Mouse (Mus musculus) embryonic facial prominence, embryonic 15.5 days (tissue): Measurements from ENCODE around the gene B4galnt4. TPM values are rescaled to one million over a fixed set of nuclear protein-coding genes. Genes with fewer than 3 reads are reported as not detected.
A peak's percentile ranks its signal among the peaks of the same experiment; 100 is the strongest.
"Not testable (repeated sequence)": the region's sequence is repeated elsewhere in the genome, so short reads cannot be mapped to it uniquely, and the experiment has no call there.

Experiments
- ATAC-seq: fragments of 200-750 bp; cut with Nextera tagmentation; 2 replicates; pipeline ENCODE4 v1.8.0; 2017; ENCODE audit warnings: low read depth, moderate TSS enrichment; ENCODE audit not compliant: insufficient number of reproducible peaks, low FRiP score, low TSS enrichment
- H3K27ac ChIP-seq: fragments of 300-500 bp; sonication (generic); replicated peaks from 2 replicates; pipeline ENCODE4 v1.5.1; 2015; ENCODE audit warnings: mild to moderate bottlenecking, inconsistent platforms
- H3K27me3 ChIP-seq: fragments of 300-500 bp; sonication (generic); 2 replicates; pipeline ENCODE4 v1.6.1; 2015; ENCODE audit warnings: inconsistent platforms
- H3K36me3 ChIP-seq: fragments of 300-500 bp; sonication (generic); 2 replicates; pipeline ENCODE4 v1.6.1; 2015; ENCODE audit warnings: mild to moderate bottlenecking, inconsistent platforms
- H3K4me1 ChIP-seq: fragments of 300-500 bp; sonication (generic); 2 replicates; pipeline ENCODE4 v1.6.1; 2015; ENCODE audit warnings: inconsistent platforms
- H3K4me2 ChIP-seq: fragments of 300-500 bp; sonication (generic); replicated peaks from 2 replicates; pipeline ENCODE4 v1.6.1; 2015; ENCODE audit warnings: mild to moderate bottlenecking, inconsistent platforms
- H3K4me3 ChIP-seq: fragments of 300-500 bp; sonication (generic); replicated peaks from 2 replicates; pipeline ENCODE4 v1.5.1; 2015; ENCODE audit warnings: mild to moderate bottlenecking, inconsistent platforms
- H3K9ac ChIP-seq: fragments of 300-500 bp; sonication (generic); 2 replicates; pipeline ENCODE4 v1.6.1; 2015; ENCODE audit warnings: inconsistent platforms
- H3K9me3 ChIP-seq: fragments of 300-500 bp; sonication (generic); replicated peaks from 2 replicates; pipeline ENCODE4 v1.6.1; 2016; ENCODE audit warnings: inconsistent platforms
- WGBS: fragments of 180-500 bp; shearing (Covaris S2); methylation state at CpG from one replicate; pipeline ENCODE4 v1.1.7; 2015; 5-methylcytosine and 5-hydroxymethylcytosine counted together
- polyA plus RNA-seq: library from polyadenylated mRNA; unstranded; fragments of >200 nt; fragmentation: Nextera tagmentation; extraction: Ambion mirVana; gene quantifications from 2 replicates; pipeline ENCODE4 v1.2.1, GENCODE M21; 2015

B4galnt4 gene
- polyA plus RNA-seq, 1 experiment from 2014 or later = 15.1 TPM

- 91% methylated on average over 2 of the region's 2 CpGs for WGBS
- peaks cover 3% of the 10 kb centered on the region; the same call in 1 of the 2 replicates for H3K4me1 ChIP-seq
- H3K9me3 ChIP-seq = no peaks in the 10 kb centered on the region
- no peaks in the 10 kb centered on the region for H3K27me3 ChIP-seq
- ATAC-seq = no peak
- no peak within 1 kb of the TSS for H3K27ac ChIP-seq
- no peak within 1 kb of the TSS for H3K4me2 ChIP-seq
- H3K4me3 ChIP-seq = no peak within 1 kb of the TSS
- H3K9ac ChIP-seq = no peak within 1 kb of the TSS
- no peaks in the 10 kb centered on the region for H3K36me3 ChIP-seq
Observed at GRCm38 (mm10) chr7:141028831-141029230, 32.1 kb upstream of the B4galnt4 start, which contains the start of gene Gm17387. Gene Gm17387 (plus strand): TSS chr7:141029131.

GRCm38 (mm10) chr7:141030390-141030789 lies 30.5 kb upstream of the B4galnt4 start:
- no peak overlapping the region for H3K27ac ChIP-seq
- H3K4me3 ChIP-seq = no peak overlapping the region
- H3K4me2 ChIP-seq = no peak overlapping the region
- no peak for ATAC-seq
- no peaks in the 10 kb centered on the region for H3K27me3 ChIP-seq
- H3K36me3 ChIP-seq = no peaks in the 10 kb centered on the region
- no peak overlapping the region for H3K9ac ChIP-seq
- WGBS = 48% methylated on average over 3 of the region's 3 CpGs
- H3K9me3 ChIP-seq = no peaks in the 10 kb centered on the region
- peaks cover 3% of the 10 kb centered on the region; the same call in 1 of the 2 replicates for H3K4me1 ChIP-seq

- peak; percentile 47; the same call in 1 of the 2 replicates for ATAC-seq
- no peaks in the 10 kb centered on the region for H3K9me3 ChIP-seq
- H3K36me3 ChIP-seq = no peaks in the 10 kb centered on the region
- no peak overlapping the region for H3K4me2 ChIP-seq
- H3K27me3 ChIP-seq = no peaks in the 10 kb centered on the region
- 67% methylated on average over 9 of the region's 9 CpGs for WGBS
- H3K27ac ChIP-seq = no peak overlapping the region
- H3K4me3 ChIP-seq = no peak overlapping the region
- peaks cover 3% of the 10 kb centered on the region; the same call in 1 of the 2 replicates for H3K4me1 ChIP-seq
- H3K9ac ChIP-seq = no peak overlapping the region
Observed at GRCm38 (mm10) chr7:141032458-141033167, 28.3 kb upstream of the B4galnt4 start.

- H3K36me3 ChIP-seq, H3K9ac ChIP-seq, H3K4me2 ChIP-seq, H3K27ac ChIP-seq, H3K9me3 ChIP-seq, ATAC-seq, H3K27me3 ChIP-seq, H3K4me3 ChIP-seq: not testable (repeated sequence)
- H3K4me1 ChIP-seq = peaks cover 11% of the 10 kb centered on the region
- 87% methylated on average over 1 of the region's 2 CpGs for WGBS
Observed at GRCm38 (mm10) chr7:141036624-141037023, 24.3 kb upstream of the B4galnt4 start.

GRCm38 (mm10) chr7:141038090-141039032 lies 22.5 kb upstream of the B4galnt4 start:
- H3K27ac ChIP-seq = no peak overlapping the region
- H3K27me3 ChIP-seq = no peaks in the 10 kb centered on the region
- H3K9me3 ChIP-seq = no peaks in the 10 kb centered on the region
- no peak overlapping the region for H3K4me2 ChIP-seq
- peaks cover 19% of the 10 kb centered on the region for H3K4me1 ChIP-seq
- H3K36me3 ChIP-seq = no peaks in the 10 kb centered on the region
- ATAC-seq = no peak
- WGBS = 72% methylated on average over 20 of the region's 21 CpGs
- H3K9ac ChIP-seq = no peak overlapping the region
- H3K4me3 ChIP-seq = no peak overlapping the region

- ATAC-seq = no peak
- H3K4me1 ChIP-seq = peaks cover 18% of the 10 kb centered on the region
- no peak overlapping the region for H3K4me2 ChIP-seq
- no peaks in the 10 kb centered on the region for H3K9me3 ChIP-seq
- no peak overlapping the region for H3K9ac ChIP-seq
- no peaks in the 10 kb centered on the region for H3K36me3 ChIP-seq
- H3K27ac ChIP-seq = no peak overlapping the region
- 89% methylated on average over 4 of the region's 4 CpGs for WGBS
- H3K27me3 ChIP-seq = no peaks in the 10 kb centered on the region
- H3K4me3 ChIP-seq = no peak overlapping the region
Observed at GRCm38 (mm10) chr7:141039386-141040107, 21.4 kb upstream of the B4galnt4 start.

- Histone ChIP-seq H3K4me3 (no peak overlapping the region), H3K9ac (no peak overlapping the region), H3K4me2 (0 out of 2 replicates have a peak overlapping the region, but pooled peaks have one; percentile 12), H3K4me1 (peaks cover 18% of the 10 kb centered on the region), H3K9me3 (no peaks in the 10 kb centered on the region), H3K36me3 (no peaks in the 10 kb centered on the region), H3K27me3 (no peaks in the 10 kb centered on the region), H3K27ac (peak overlapping the region; percentile 92)
- 27% methylated on average over 6 of the region's 9 CpGs for WGBS
- ATAC-seq = no peak; the same call in 1 of the 2 replicates
Observed at GRCm38 (mm10) chr7:141040867-141041606, 19.9 kb upstream of the B4galnt4 start.

GRCm38 (mm10) chr7:141041661-141042060 lies 19.2 kb upstream of the B4galnt4 start:
- Histone ChIP-seq H3K4me1 (peaks cover 19% of the 10 kb centered on the region), H3K9ac (no peak overlapping the region), H3K4me2 (no peak overlapping the region), H3K36me3 (no peaks in the 10 kb centered on the region), H3K4me3 (no peak overlapping the region), H3K27me3 (no peaks in the 10 kb centered on the region), H3K9me3 (no peaks in the 10 kb centered on the region), H3K27ac (peak overlapping the region; percentile 92)
- ATAC-seq = peak; percentile 82
- WGBS = 6% methylated on average over 5 of the region's 5 CpGs

GRCm38 (mm10) chr7:141042539-141042938 lies 18.4 kb upstream of the B4galnt4 start:
- Histone ChIP-seq H3K4me3 (no peak overlapping the region), H3K27ac (peak overlapping the region; percentile 74), H3K4me2 (no peak overlapping the region), H3K27me3 (no peaks in the 10 kb centered on the region), H3K9ac (no peak overlapping the region), H3K9me3 (no peaks in the 10 kb centered on the region), H3K36me3 (no peaks in the 10 kb centered on the region), H3K4me1 (peaks cover 27% of the 10 kb centered on the region)
- 38% methylated on average over 4 of the region's 4 CpGs for WGBS
- no peak for ATAC-seq

- Histone ChIP-seq H3K27me3 (no peaks in the 10 kb centered on the region), H3K27ac (peak overlapping the region; percentile 96), H3K36me3 (no peaks in the 10 kb centered on the region), H3K4me1 (peaks cover 23% of the 10 kb centered on the region), H3K9ac (no peak overlapping the region), H3K4me2 (peak overlapping the region; percentile 80), H3K9me3 (no peaks in the 10 kb centered on the region), H3K4me3 (0 out of 2 replicates have a peak overlapping the region, but pooled peaks have one; percentile 1)
- no peak for ATAC-seq
- 59% methylated on average over 6 of the region's 6 CpGs for WGBS
Observed at GRCm38 (mm10) chr7:141046931-141047580, 13.8 kb upstream of the B4galnt4 start.
